Mouse (Mus musculus): Measurements from ENCODE around the gene Elmo1. TPM values are rescaled to one million over a fixed set of nuclear protein-coding genes. Genes with fewer than 3 reads are reported as not detected.
A peak's percentile ranks its signal among the peaks of the same experiment; 100 is the strongest.

The Elmo1 gene
- polyA plus RNA-seq, 1 experiment = 0.40 TPM

DNA sequence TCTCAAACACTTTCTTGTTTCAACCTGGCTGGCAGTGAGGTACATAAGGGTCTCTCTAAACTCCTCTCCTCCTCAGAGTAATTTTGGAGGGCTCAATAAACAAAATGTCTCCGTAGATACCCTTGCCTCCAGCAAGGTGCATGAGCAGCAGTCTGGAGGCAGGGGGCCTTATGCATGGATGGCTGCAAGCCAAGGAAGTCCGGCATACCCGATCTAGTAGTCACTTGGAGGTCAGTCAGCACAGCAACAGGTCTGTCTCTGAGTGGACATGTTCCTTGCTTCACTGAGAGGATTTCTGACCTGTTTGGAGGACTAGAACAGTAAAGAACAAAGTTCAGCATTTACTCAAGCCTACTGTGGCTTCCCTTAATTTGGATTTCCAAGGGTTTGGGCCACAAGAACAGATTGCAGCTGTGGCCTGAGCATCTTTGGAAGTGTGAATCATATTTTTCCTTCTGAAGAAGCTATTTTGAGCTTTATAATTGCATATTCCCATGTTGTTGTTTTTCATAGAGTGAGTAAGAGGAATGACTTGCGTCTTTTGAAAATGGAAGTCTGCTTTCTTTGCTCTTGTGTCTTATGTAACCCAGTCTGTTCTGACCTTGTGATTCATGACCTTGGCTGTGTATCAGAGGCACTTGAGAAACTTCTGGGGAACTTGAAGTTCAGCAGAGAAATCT, 296.2 kb downstream of the Elmo1 start:
- H3ac ChIP-seq (ENCODE audit: control insufficient read depth, insufficient read length) = no peak overlapping the region
- H3K27me3 ChIP-seq (ENCODE audit: control insufficient read depth, insufficient read depth, insufficient read length) = no peaks in the 10 kb centered on the region
- TF ChIP-seq POLR2A (IDR thresholded peaks at IDR 0.05; ENCODE audit: insufficient read length, low read depth) (no peak), MAX (IDR thresholded peaks at IDR 0.05; ENCODE audit: low read depth) (no peak), CEBPB (IDR thresholded peaks at IDR 0.05; ENCODE audit: insufficient read depth, poor library complexity, severe bottlenecking) (0 out of 2 replicates have a peak, but pooled peaks have one; percentile 3)

GRCm38 (mm10) chr13:20392824-20393598, 302.6 kb downstream of the Elmo1 start:
- H3K27me3 ChIP-seq (ENCODE audit: control insufficient read depth, insufficient read depth, insufficient read length) = no peaks in the 10 kb centered on the region
- H3K4me3 ChIP-seq = no peak overlapping the region
- TF ChIP-seq SRF (IDR thresholded peaks at IDR 0.05; ENCODE audit: control insufficient read depth, insufficient read length, low read depth) (no peak), MYOD1 (IDR thresholded peaks at IDR 0.05; ENCODE audit: control insufficient read depth in 1 of 3, insufficient read length in 2 of 3, low read depth in 2 of 3) (no peak), TCF12 (IDR thresholded peaks at IDR 0.05; ENCODE audit: insufficient read depth, poor library complexity, severe bottlenecking) (no peak), CEBPB (IDR thresholded peaks at IDR 0.05; ENCODE audit: insufficient read depth, poor library complexity, severe bottlenecking) (no peak), TCF3 (IDR thresholded peaks at IDR 0.05; ENCODE audit: insufficient read length, low read depth) (no peak), MYOG (IDR thresholded peaks at IDR 0.05; ENCODE audit: control insufficient read depth in 1 of 3, insufficient read depth in 1 of 3, insufficient read length in 2 of 3, low read depth in 2 of 3) (no peak), MAX (IDR thresholded peaks at IDR 0.05; ENCODE audit: low read depth) (no peak), USF1 (IDR thresholded peaks at IDR 0.05; ENCODE audit: low read depth) (no peak), REST (IDR thresholded peaks at IDR 0.05; ENCODE audit: insufficient read depth, insufficient read length) (no peak), POLR2A (IDR thresholded peaks at IDR 0.05; ENCODE audit: insufficient read length, low read depth) (no peak), E2F4 (IDR thresholded peaks at IDR 0.05; ENCODE audit: insufficient read depth) (no peak), POLR2AphosphoS2 (IDR thresholded peaks at IDR 0.05; ENCODE audit: insufficient read length, low read depth) (no peak)
- H3ac ChIP-seq (ENCODE audit: control insufficient read depth, insufficient read length) = no peak overlapping the region
- H3K79me2 ChIP-seq (ENCODE audit: control insufficient read depth, insufficient read depth) = no peaks in the 10 kb centered on the region
- no peak overlapping the region for H3K4me2 ChIP-seq (ENCODE audit: low read depth)
- no peaks in the 10 kb centered on the region for H3K36me3 ChIP-seq (ENCODE audit: control insufficient read depth, insufficient read depth)

More for the DNA sequence above, 296.2 kb downstream of the Elmo1 start:
- no peaks in the 10 kb centered on the region for H3K79me2 ChIP-seq (ENCODE audit: control insufficient read depth, insufficient read depth)
- no peak overlapping the region for H3K4me3 ChIP-seq
- no peaks in the 10 kb centered on the region for H3K36me3 ChIP-seq (ENCODE audit: control insufficient read depth, insufficient read depth)
- peak overlapping the region; percentile 30 for H3K4me2 ChIP-seq (ENCODE audit: low read depth)

- no peaks in the 10 kb centered on the region for H3K79me2 ChIP-seq (ENCODE audit: control insufficient read depth, insufficient read depth)
- H3K4me2 ChIP-seq (ENCODE audit: low read depth) = no peak overlapping the region
- H3K27me3 ChIP-seq (ENCODE audit: control insufficient read depth, insufficient read depth, insufficient read length) = no peaks in the 10 kb centered on the region
- no peak for TF ChIP-seq MYOD1 (IDR thresholded peaks at IDR 0.05; ENCODE audit: control insufficient read depth in 1 of 3, insufficient read length in 2 of 3, low read depth in 2 of 3)
- TF ChIP-seq CEBPB (IDR thresholded peaks at IDR 0.05; ENCODE audit: insufficient read depth, poor library complexity, severe bottlenecking) = no peak
- TF ChIP-seq MAX (IDR thresholded peaks at IDR 0.05; ENCODE audit: low read depth) = no peak
- TF ChIP-seq E2F4 (IDR thresholded peaks at IDR 0.05; ENCODE audit: insufficient read depth) = no peak
- no peak overlapping the region for H3K4me3 ChIP-seq
- H3ac ChIP-seq (ENCODE audit: control insufficient read depth, insufficient read length) = no peak overlapping the region
- H3K36me3 ChIP-seq (ENCODE audit: control insufficient read depth, insufficient read depth) = no peaks in the 10 kb centered on the region
These were observed 307.3 kb downstream of the Elmo1 start for GRCm38 (mm10) chr13:20397744-20398143.

GRCm38 (mm10) chr13:20398311-20398710, 307.9 kb downstream of the Elmo1 start:
- H3K4me2 ChIP-seq (ENCODE audit: low read depth) = peak overlapping the region; percentile 24
- H3K79me2 ChIP-seq (ENCODE audit: control insufficient read depth, insufficient read depth) = no peaks in the 10 kb centered on the region
- no peak for TF ChIP-seq REST (IDR thresholded peaks at IDR 0.05; ENCODE audit: insufficient read depth, insufficient read length)
- no peak for TF ChIP-seq MYOG (IDR thresholded peaks at IDR 0.05; ENCODE audit: control insufficient read depth in 1 of 3, insufficient read depth in 1 of 3, insufficient read length in 2 of 3, low read depth in 2 of 3)
- TF ChIP-seq POLR2AphosphoS2 (IDR thresholded peaks at IDR 0.05; ENCODE audit: insufficient read length, low read depth) = no peak
- TF ChIP-seq POLR2A (IDR thresholded peaks at IDR 0.05; ENCODE audit: insufficient read length, low read depth) = no peak
- no peak for TF ChIP-seq TCF12 (IDR thresholded peaks at IDR 0.05; ENCODE audit: insufficient read depth, poor library complexity, severe bottlenecking)
- no peak for TF ChIP-seq USF1 (IDR thresholded peaks at IDR 0.05; ENCODE audit: low read depth)
- no peak for TF ChIP-seq TCF3 (IDR thresholded peaks at IDR 0.05; ENCODE audit: insufficient read length, low read depth)
- no peak for TF ChIP-seq E2F4 (IDR thresholded peaks at IDR 0.05; ENCODE audit: insufficient read depth)
- no peak for TF ChIP-seq MYOD1 (IDR thresholded peaks at IDR 0.05; ENCODE audit: control insufficient read depth in 1 of 3, insufficient read length in 2 of 3, low read depth in 2 of 3)
- no peak for TF ChIP-seq MAX (IDR thresholded peaks at IDR 0.05; ENCODE audit: low read depth)
- no peak for TF ChIP-seq CEBPB (IDR thresholded peaks at IDR 0.05; ENCODE audit: insufficient read depth, poor library complexity, severe bottlenecking)
- no peak for TF ChIP-seq SRF (IDR thresholded peaks at IDR 0.05; ENCODE audit: control insufficient read depth, insufficient read length, low read depth)
- no peak overlapping the region for H3K4me3 ChIP-seq
- H3K27me3 ChIP-seq (ENCODE audit: control insufficient read depth, insufficient read depth, insufficient read length) = no peaks in the 10 kb centered on the region
- H3ac ChIP-seq (ENCODE audit: control insufficient read depth, insufficient read length) = no peak overlapping the region
- H3K36me3 ChIP-seq (ENCODE audit: control insufficient read depth, insufficient read depth) = no peaks in the 10 kb centered on the region

DNA sequence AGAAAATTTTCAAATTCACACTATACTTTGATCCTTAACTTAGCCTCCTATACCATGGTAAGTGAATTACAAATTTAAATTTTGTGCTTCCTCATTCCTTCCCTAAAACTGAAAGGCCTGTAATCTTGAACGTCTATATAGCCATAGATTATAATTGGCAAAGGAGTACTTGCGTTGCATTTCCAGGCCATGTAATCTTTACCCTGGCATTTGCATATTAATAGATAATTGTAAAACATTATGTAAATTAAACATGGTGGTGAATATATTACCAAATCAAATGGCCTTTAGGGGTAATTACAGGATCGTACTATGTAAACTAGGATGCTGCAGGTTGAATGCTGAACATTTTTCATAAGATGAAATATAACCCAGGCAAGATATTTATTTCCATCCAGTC, 314.1 kb downstream of the Elmo1 start:
- H3K27me3 ChIP-seq (ENCODE audit: control insufficient read depth, insufficient read depth, insufficient read length) = no peaks in the 10 kb centered on the region
- no peaks in the 10 kb centered on the region for H3K79me2 ChIP-seq (ENCODE audit: control insufficient read depth, insufficient read depth)
- H3K4me3 ChIP-seq = no peak overlapping the region
- TF ChIP-seq E2F4 (IDR thresholded peaks at IDR 0.05; ENCODE audit: insufficient read depth) = no peak
- no peak for TF ChIP-seq CEBPB (IDR thresholded peaks at IDR 0.05; ENCODE audit: insufficient read depth, poor library complexity, severe bottlenecking)
- no peak for TF ChIP-seq MYOD1 (IDR thresholded peaks at IDR 0.05; ENCODE audit: control insufficient read depth in 1 of 3, insufficient read length in 2 of 3, low read depth in 2 of 3)
- TF ChIP-seq USF1 (IDR thresholded peaks at IDR 0.05; ENCODE audit: low read depth) = no peak
- no peak overlapping the region for H3ac ChIP-seq (ENCODE audit: control insufficient read depth, insufficient read length)
- no peak overlapping the region for H3K4me2 ChIP-seq (ENCODE audit: low read depth)
- H3K36me3 ChIP-seq (ENCODE audit: control insufficient read depth, insufficient read depth) = no peaks in the 10 kb centered on the region
